Mouse (Mus musculus): ENCODE measurements around the gene Cnp. TPM values are rescaled to one million over a fixed set of nuclear protein-coding genes. Genes with fewer than 3 reads are reported as not detected.

Cnp gene
- total and polyA plus RNA-seq, 3 experiments, result 19.0 to 20.8 TPM; not detected in 1

DNA sequence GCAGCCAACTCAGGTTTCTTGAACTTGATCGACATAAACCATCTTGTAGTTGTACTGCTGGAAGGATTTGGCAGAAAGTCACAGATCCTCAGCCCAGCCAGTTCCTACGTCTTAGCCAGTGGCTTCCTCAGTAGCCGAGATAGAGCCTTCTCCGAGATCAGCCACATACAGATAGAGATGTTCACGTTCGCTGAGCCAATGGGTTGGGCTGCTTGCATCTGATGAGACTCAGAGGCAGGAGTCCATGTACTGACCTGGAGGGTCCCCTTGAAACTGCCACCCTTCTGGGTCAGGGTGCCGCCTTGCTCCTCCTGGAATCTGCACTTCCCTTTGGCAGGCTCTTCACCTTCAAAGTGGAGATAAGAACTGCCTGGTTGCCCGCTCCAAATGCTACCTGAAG is 25.2 kb upstream of the Cnp start:
- Histone ChIP-seq H3K4me1 (ENCODE audit: control insufficient read depth in 1 of 2, insufficient read depth in 2 of 2, low read length in 2 of 2) (peaks cover 11 to 44% of the 10 kb centered on the region in 2 experiments), H3K27ac (ENCODE audit: control insufficient read depth, low read depth, low read length) (no peak overlapping the region), H3K36me3 (ENCODE audit: control insufficient read depth in 1 of 2, insufficient read depth in 2 of 2, low read length in 2 of 2) (peaks cover 0 to 24% of the 10 kb centered on the region in 2 experiments; a peak in 2 of 4 replicates), H3K4me3 (ENCODE audit: control insufficient read depth in 1 of 2, insufficient read depth in 1 of 2, low read depth in 2 of 2, low read length in 2 of 2) (no peak overlapping the region), H3K9me3 (replicated peaks; ENCODE audit: insufficient read depth, low read length) (no peaks in the 10 kb centered on the region), H3K9ac (ENCODE audit: control insufficient read depth, low read depth, low read length, poor library complexity, severe bottlenecking) (no peak overlapping the region), H3K27me3 (ENCODE audit: control insufficient read depth in 1 of 2, insufficient read depth in 2 of 2, low read length in 2 of 2) (no peaks in the 10 kb centered on the region), H3K79me2 (ENCODE audit: control insufficient read depth, insufficient read depth, low read length, poor library complexity) (peaks cover 1% of the 10 kb centered on the region; the same call in 1 of the 2 replicates)
- no peak for TF ChIP-seq MAZ (IDR thresholded peaks at IDR 0.05; ENCODE audit: low read depth, low read length)
- TF ChIP-seq POLR2A (IDR thresholded peaks at IDR 0.05; ENCODE audit: control insufficient read depth in 1 of 2, insufficient read depth in 1 of 2, low read depth in 1 of 2, low read length in 2 of 2, poor library complexity in 1 of 2), result no peak
- TF ChIP-seq POLR2AphosphoS5 (IDR thresholded peaks at IDR 0.05; ENCODE audit: borderline replicate concordance, low read depth, low read length), result no peak
- no peak for TF ChIP-seq MEF2A (IDR thresholded peaks at IDR 0.05; ENCODE audit: extremely low read depth, insufficient replicate concordance, low read depth, low read length, poor library complexity, severe bottlenecking)
- no peak for TF ChIP-seq KAT2A (conservative IDR thresholded peaks at IDR 0.05; ENCODE audit: low read depth, low read length)
- TF ChIP-seq SIN3A (IDR thresholded peaks at IDR 0.05; ENCODE audit: low read length), result no peak
- DNase-seq (ENCODE audit: low read depth, low spot score), result peak; percentile 58

DNA sequence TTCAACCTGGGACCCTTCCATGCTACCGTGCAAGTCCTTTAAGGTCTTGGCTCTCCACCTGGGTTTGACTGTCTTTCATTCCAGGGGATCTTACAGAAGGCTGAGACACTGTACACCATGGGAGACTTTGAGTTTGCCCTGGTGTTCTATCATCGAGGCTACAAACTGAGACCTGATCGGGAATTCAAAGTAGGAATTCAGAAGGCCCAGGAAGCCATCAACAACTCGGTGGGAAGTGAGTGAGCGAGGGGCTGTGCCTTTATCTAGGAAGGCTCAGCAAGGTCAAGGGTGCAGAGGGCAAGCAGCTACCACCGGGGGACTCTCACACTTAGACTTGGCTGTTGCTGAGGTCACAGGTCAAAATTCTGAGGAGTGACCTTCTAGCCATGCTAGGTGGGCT is 24.6 kb upstream of the Cnp start:
- Histone ChIP-seq H3K79me2 (ENCODE audit: control insufficient read depth, insufficient read depth, low read length, poor library complexity) (peaks cover 1% of the 10 kb centered on the region; the same call in 1 of the 2 replicates), H3K27me3 (ENCODE audit: control insufficient read depth in 1 of 2, insufficient read depth in 2 of 2, low read length in 2 of 2) (no peaks in the 10 kb centered on the region), H3K9me3 (replicated peaks; ENCODE audit: insufficient read depth, low read length) (no peaks in the 10 kb centered on the region), H3K4me3 (ENCODE audit: control insufficient read depth in 1 of 2, insufficient read depth in 1 of 2, low read depth in 2 of 2, low read length in 2 of 2) (no peak overlapping the region), H3K27ac (ENCODE audit: control insufficient read depth, low read depth, low read length) (no peak overlapping the region), H3K36me3 (ENCODE audit: control insufficient read depth in 1 of 2, insufficient read depth in 2 of 2, low read length in 2 of 2) (peaks cover 0 to 19% of the 10 kb centered on the region in 2 experiments; a peak in 2 of 4 replicates), H3K4me1 (ENCODE audit: control insufficient read depth in 1 of 2, insufficient read depth in 2 of 2, low read length in 2 of 2) (peaks cover 11 to 39% of the 10 kb centered on the region in 2 experiments), H3K9ac (ENCODE audit: control insufficient read depth, low read depth, low read length, poor library complexity, severe bottlenecking) (no peak overlapping the region)
- TF ChIP-seq SIN3A (IDR thresholded peaks at IDR 0.05; ENCODE audit: low read length), result no peak
- no peak for TF ChIP-seq NELFE (IDR thresholded peaks at IDR 0.05; ENCODE audit: low read depth, low read length)
- DNase-seq (ENCODE audit: low read depth, low spot score), result no peak

DNA sequence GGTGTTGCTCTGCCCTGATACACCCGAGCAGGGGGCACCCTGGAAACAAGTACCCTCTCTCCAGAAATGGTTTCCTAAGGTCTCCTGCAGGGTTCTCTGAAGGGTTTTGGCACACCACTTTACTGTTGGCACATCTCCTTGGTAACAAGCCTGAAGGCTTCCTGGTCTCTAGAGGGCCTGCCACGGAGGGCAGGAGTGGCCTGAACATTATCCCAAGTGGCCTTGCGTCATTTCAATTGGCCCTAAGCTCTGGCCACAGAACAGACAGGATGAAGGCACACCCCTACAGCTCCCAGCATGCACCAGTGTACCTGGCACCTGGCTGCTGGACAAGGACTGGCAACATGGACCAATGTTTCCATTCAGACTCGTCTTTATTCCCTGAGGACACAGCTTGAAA is 21.9 kb upstream of the Cnp start:
- DNase-seq (ENCODE audit: low read depth, low spot score), result no peak

More for the DNA sequence above, 21.9 kb upstream of the Cnp start:
- no peaks in the 10 kb centered on the region for H3K27me3 ChIP-seq (ENCODE audit: control insufficient read depth in 1 of 2, insufficient read depth in 2 of 2, low read length in 2 of 2)
- TF ChIP-seq EP300 (IDR thresholded peaks at IDR 0.05; ENCODE audit: low read depth in 1 of 2, low read length in 2 of 2) (no peak), ZMIZ1 (IDR thresholded peaks at IDR 0.05; ENCODE audit: low read depth, low read length) (no peak), SIN3A (IDR thresholded peaks at IDR 0.05; ENCODE audit: low read length) (no peak), MYB (IDR thresholded peaks at IDR 0.05; ENCODE audit: low read depth, low read length) (no peak), NRF1 (IDR thresholded peaks at IDR 0.05; ENCODE audit: insufficient read depth, low read depth, low read length, poor library complexity, severe bottlenecking) (no peak), POLR2AphosphoS2 (IDR thresholded peaks at IDR 0.05; ENCODE audit: low read length) (no peak), ZC3H11A (IDR thresholded peaks at IDR 0.05; ENCODE audit: low read depth, low read length) (no peak), POLR2AphosphoS5 (IDR thresholded peaks at IDR 0.05; ENCODE audit: borderline replicate concordance, low read depth, low read length) (no peak), MYC (IDR thresholded peaks at IDR 0.05; ENCODE audit: low read depth, low read length) (no peak), JUND (IDR thresholded peaks at IDR 0.05; ENCODE audit: low read depth, low read length) (no peak), USF1 (IDR thresholded peaks at IDR 0.05; ENCODE audit: low read depth, low read length) (no peak), KAT2A (conservative IDR thresholded peaks at IDR 0.05; ENCODE audit: low read depth, low read length) (no peak), MAFK (IDR thresholded peaks at IDR 0.05; ENCODE audit: borderline replicate concordance, low read depth, low read length) (no peak), RAD21 (IDR thresholded peaks at IDR 0.05; ENCODE audit: low read depth, low read length) (no peak), ETS1 (IDR thresholded peaks at IDR 0.05; ENCODE audit: low read depth, low read length) (no peak)
- no peaks in the 10 kb centered on the region for H3K79me2 ChIP-seq (ENCODE audit: control insufficient read depth, insufficient read depth, low read length, poor library complexity)
- H3K4me3 ChIP-seq (ENCODE audit: control insufficient read depth in 1 of 2, insufficient read depth in 1 of 2, low read depth in 2 of 2, low read length in 2 of 2), result no peak overlapping the region
- peaks cover 10 to 29% of the 10 kb centered on the region in 2 experiments for H3K4me1 ChIP-seq (ENCODE audit: control insufficient read depth in 1 of 2, insufficient read depth in 2 of 2, low read length in 2 of 2)
- H3K27ac ChIP-seq (ENCODE audit: control insufficient read depth, low read depth, low read length), result no peak overlapping the region
- H3K9ac ChIP-seq (ENCODE audit: control insufficient read depth, low read depth, low read length, poor library complexity, severe bottlenecking), result no peak overlapping the region
- H3K36me3 ChIP-seq (ENCODE audit: control insufficient read depth in 1 of 2, insufficient read depth in 2 of 2, low read length in 2 of 2), result peaks cover 0 to 16% of the 10 kb centered on the region in 2 experiments; a peak in 2 of 4 replicates
- no peaks in the 10 kb centered on the region for H3K9me3 ChIP-seq (replicated peaks; ENCODE audit: insufficient read depth, low read length)

All from MEL (cell line).